Mouse (Mus musculus): ENCODE results near the gene Lifr. TPM values are rescaled to one million over a fixed set of nuclear protein-coding genes. Genes with fewer than 3 reads are reported as not detected.

The Lifr gene
- polyA plus RNA-seq (2016; fragmentation: Nextera tagmentation; extraction: Ambion mirVana) = 10.0 and 11.0 TPM in 2 replicates

DNA sequence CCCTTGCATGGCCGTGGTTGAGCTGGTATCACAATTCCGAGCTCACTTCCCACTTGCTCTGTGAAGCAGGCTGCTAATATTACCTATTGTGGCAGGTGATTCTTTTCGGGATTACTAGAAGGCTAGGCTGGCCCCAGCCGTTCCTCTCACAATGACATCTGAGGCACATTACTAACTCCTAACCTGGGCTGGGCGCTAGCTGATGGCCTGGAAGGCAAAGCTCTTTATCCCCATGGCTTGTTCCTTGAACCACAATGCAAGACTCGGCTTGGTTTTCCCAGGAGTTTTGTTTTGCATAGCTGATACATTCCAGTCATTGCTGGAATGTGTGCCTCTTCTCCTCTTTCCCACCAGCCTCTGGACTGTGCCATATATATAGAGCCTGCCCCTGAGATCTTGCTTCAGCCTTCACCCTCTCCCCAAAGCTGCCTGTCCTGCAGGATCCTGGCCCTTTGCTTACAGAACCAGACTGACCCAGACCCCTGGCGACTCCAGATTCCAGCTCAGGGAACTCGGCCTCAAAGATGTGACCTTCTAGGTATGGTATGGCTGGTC lies at the start of gene Lifr:
Lifr (plus strand) TSS at position 404 of the 555 bp plus-strand sequence.
- Histone ChIP-seq H3K27ac (replicated peaks) (no peak within 1 kb of the TSS), H3K4me3 (no peak within 1 kb of the TSS), H3K9me3 (no peaks in the 10 kb centered on the region), H3K27me3 (replicated peaks; ENCODE audit: low read depth, poor library complexity, severe bottlenecking) (peaks cover 18% of the 10 kb centered on the region), H3K4me1 (peaks cover 20% of the 10 kb centered on the region), H3K36me3 (replicated peaks) (no peaks in the 10 kb centered on the region)
- no peak for DNase-seq (ENCODE audit: low spot score)
- 69% methylated on average over 8 of the region's 8 CpGs for WGBS

DNA sequence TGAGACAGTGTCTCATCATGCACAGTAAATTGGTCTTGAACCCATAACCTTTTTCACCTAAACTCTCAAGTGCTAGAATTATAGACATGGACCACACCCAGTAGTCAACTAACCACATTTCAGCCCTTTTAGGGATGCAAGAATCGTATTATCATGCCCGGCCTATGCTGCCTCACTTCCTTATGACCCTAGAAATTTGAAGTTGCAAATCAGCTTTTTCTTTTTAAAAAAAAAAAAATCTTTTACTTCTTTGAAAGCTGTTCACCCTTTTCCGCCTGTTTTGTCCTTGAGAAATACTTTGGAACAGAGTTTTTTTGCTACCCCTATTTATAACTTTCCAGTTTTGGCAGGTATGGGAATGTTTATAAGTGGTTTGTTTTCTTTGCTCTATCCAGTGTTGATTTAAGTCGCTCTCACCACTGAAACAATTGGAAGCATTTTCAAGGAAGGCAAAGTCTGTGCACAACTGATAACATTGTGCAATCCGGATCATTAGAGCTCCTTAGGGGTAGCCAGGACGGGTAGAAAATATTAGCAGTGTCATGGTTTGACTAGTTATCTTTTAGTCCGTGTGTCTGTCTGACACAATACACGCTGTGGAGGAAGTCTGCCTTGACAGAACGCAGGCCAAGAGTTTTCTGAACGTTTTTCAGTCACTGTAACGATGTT lies 46.2 kb upstream of the Lifr start:
- 73% methylated on average over 11 of the region's 11 CpGs for WGBS
- Histone ChIP-seq H3K4me3 (no peak overlapping the region), H3K27ac (replicated peaks) (no peak overlapping the region), H3K9me3 (no peaks in the 10 kb centered on the region), H3K4me1 (peaks cover 28% of the 10 kb centered on the region), H3K36me3 (replicated peaks) (no peaks in the 10 kb centered on the region), H3K27me3 (replicated peaks; ENCODE audit: low read depth, poor library complexity, severe bottlenecking) (no peaks in the 10 kb centered on the region; the same call in 1 of the 2 replicates)
- DNase-seq (ENCODE audit: low spot score) = no peak

GRCm38 (mm10) chr15:7045056-7045455 lies 45.4 kb upstream of the Lifr start:
- 74% methylated on average over 4 of the region's 4 CpGs for WGBS
- Histone ChIP-seq H3K4me1 (peaks cover 22% of the 10 kb centered on the region), H3K27ac (replicated peaks) (no peak overlapping the region), H3K4me3 (no peak overlapping the region), H3K9me3 (no peaks in the 10 kb centered on the region), H3K27me3 (replicated peaks; ENCODE audit: low read depth, poor library complexity, severe bottlenecking) (no peaks in the 10 kb centered on the region; the same call in 1 of the 2 replicates), H3K36me3 (replicated peaks) (no peaks in the 10 kb centered on the region)
- DNase-seq (ENCODE audit: low spot score) = no peak

- WGBS = 79% methylated on average over 3 of the region's 3 CpGs
- no peaks in the 10 kb centered on the region for H3K36me3 ChIP-seq (replicated peaks)
- no peaks in the 10 kb centered on the region for H3K9me3 ChIP-seq
- no peak overlapping the region for H3K4me3 ChIP-seq
- no peak overlapping the region for H3K27ac ChIP-seq (replicated peaks)
- H3K4me1 ChIP-seq = peaks cover 13% of the 10 kb centered on the region
- no peak for DNase-seq (ENCODE audit: low spot score)
- no peaks in the 10 kb centered on the region for H3K27me3 ChIP-seq (replicated peaks; ENCODE audit: low read depth, poor library complexity, severe bottlenecking)
Observed at GRCm38 (mm10) chr15:7047931-7048330, 42.5 kb upstream of the Lifr start.

- Histone ChIP-seq H3K9me3 (no peaks in the 10 kb centered on the region), H3K27ac (replicated peaks) (no peak overlapping the region), H3K27me3 (replicated peaks; ENCODE audit: low read depth, poor library complexity, severe bottlenecking) (no peaks in the 10 kb centered on the region), H3K36me3 (replicated peaks) (no peaks in the 10 kb centered on the region), H3K4me1 (peaks cover 7% of the 10 kb centered on the region; the same call in 1 of the 2 replicates), H3K4me3 (no peak overlapping the region)
- DNase-seq (ENCODE audit: low spot score) = no peak
- WGBS = 75% methylated on average over 8 of the region's 8 CpGs
Observed at GRCm38 (mm10) chr15:7048916-7049315, 41.5 kb upstream of the Lifr start.

- WGBS = 79% methylated on average over 2 of the region's 2 CpGs
Observed at GRCm38 (mm10) chr15:7051666-7052065, 38.7 kb upstream of the Lifr start.

GRCm38 (mm10) chr15:7052117-7052516 lies 38.3 kb upstream of the Lifr start:
- H3K4me1 ChIP-seq = peaks cover 3% of the 10 kb centered on the region; the same call in 1 of the 2 replicates
- WGBS = 85% methylated on average over 2 of the region's 2 CpGs
- H3K36me3 ChIP-seq (replicated peaks) = no peaks in the 10 kb centered on the region
- no peak for DNase-seq (ENCODE audit: low spot score)
- no peaks in the 10 kb centered on the region for H3K9me3 ChIP-seq
- H3K27ac ChIP-seq (replicated peaks) = no peak overlapping the region
- H3K4me3 ChIP-seq = no peak overlapping the region
- no peaks in the 10 kb centered on the region for H3K27me3 ChIP-seq (replicated peaks; ENCODE audit: low read depth, poor library complexity, severe bottlenecking)

More at GRCm38 (mm10) chr15:7051666-7052065, 38.7 kb upstream of the Lifr start:
- no peak overlapping the region for H3K27ac ChIP-seq (replicated peaks)
- no peaks in the 10 kb centered on the region for H3K36me3 ChIP-seq (replicated peaks)
- H3K4me1 ChIP-seq = peaks cover 3% of the 10 kb centered on the region; the same call in 1 of the 2 replicates
- DNase-seq (ENCODE audit: low spot score) = no peak
- H3K9me3 ChIP-seq = no peaks in the 10 kb centered on the region
- H3K4me3 ChIP-seq = no peak overlapping the region
- no peaks in the 10 kb centered on the region for H3K27me3 ChIP-seq (replicated peaks; ENCODE audit: low read depth, poor library complexity, severe bottlenecking)

DNA sequence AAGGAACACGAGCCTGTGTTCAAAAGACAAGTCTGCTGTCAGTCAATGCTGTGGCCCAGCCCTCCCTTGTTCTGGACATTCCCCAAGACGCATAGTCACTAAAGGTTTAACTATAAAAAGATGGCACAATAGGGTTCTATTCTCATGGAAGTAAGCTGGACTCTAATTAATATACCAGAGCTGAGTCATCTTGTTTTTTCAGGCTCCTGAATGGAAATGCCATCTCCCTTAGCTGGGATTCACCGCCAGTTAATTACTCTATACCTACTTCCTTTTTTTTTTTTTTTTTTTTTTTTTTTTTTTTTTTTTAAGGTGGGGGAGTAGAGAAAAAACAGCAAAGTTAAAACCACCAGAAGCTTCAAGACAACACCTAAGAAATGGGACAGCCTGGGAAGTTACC lies 33.6 kb upstream of the Lifr start:
- Histone ChIP-seq H3K4me1 (peaks cover 4% of the 10 kb centered on the region), H3K27ac (replicated peaks) (no peak overlapping the region), H3K27me3 (replicated peaks; ENCODE audit: low read depth, poor library complexity, severe bottlenecking) (no peaks in the 10 kb centered on the region), H3K9me3 (no peaks in the 10 kb centered on the region), H3K36me3 (replicated peaks) (no peaks in the 10 kb centered on the region), H3K4me3 (no peak overlapping the region)
- no peak for DNase-seq (ENCODE audit: low spot score)
- 62% methylated on average over 3 of the region's 3 CpGs for WGBS

GRCm38 (mm10) chr15:7060522-7060921 lies 29.9 kb upstream of the Lifr start:
- H3K4me1 ChIP-seq = peaks cover 22% of the 10 kb centered on the region
- H3K27ac ChIP-seq (replicated peaks) = no peak overlapping the region
- H3K4me3 ChIP-seq = no peak overlapping the region
- H3K9me3 ChIP-seq = no peaks in the 10 kb centered on the region
- 0 out of 2 replicates have a peak, but pooled peaks cover under 1% of the 10 kb centered on the region for H3K27me3 ChIP-seq (replicated peaks; ENCODE audit: low read depth, poor library complexity, severe bottlenecking)
- WGBS = 65% methylated on average over 2 of the region's 2 CpGs
- no peaks in the 10 kb centered on the region for H3K36me3 ChIP-seq (replicated peaks)
- no peak for DNase-seq (ENCODE audit: low spot score)

DNA sequence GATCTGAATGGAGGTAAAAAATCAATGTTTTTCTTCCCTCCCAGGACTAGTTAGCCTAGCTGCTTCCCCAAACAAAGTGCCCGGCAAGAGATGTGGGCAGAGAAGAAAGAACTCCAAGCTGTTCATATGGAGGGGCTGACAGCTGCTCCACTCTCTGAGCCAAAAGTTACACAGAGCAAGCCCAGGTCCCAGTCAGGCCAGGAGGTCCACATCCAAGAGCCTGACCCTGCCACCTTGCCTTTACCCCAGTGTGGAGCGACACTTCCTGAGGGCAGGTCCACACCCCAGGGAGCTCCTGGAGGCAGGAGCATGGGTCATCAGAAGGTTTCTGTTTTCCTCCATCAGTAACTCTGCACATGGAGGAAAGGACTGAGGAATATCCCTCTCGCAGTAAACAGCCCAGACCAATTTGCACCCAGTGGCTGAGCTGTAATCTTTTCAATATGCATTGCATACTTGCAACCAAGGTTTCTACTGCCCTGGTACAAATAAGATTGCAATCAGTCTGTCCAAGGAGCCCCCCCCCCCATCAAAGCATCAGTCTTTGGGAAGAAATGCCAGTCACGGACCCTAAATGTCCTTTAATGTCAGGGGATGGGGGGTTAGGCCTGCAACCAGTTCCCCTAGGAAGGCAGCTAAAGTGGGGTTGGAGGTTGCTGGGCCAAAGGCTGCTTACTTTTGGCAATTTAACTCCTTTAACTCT lies 28.3 kb upstream of the Lifr start:
- WGBS = 14% methylated on average over 4 of the region's 4 CpGs
- peak overlapping the region; percentile 78 for H3K27ac ChIP-seq (replicated peaks)
- peak; percentile 59 for DNase-seq (ENCODE audit: low spot score)
- 0 out of 2 replicates have a peak, but pooled peaks cover 4% of the 10 kb centered on the region for H3K27me3 ChIP-seq (replicated peaks; ENCODE audit: low read depth, poor library complexity, severe bottlenecking)
- no peak overlapping the region for H3K4me3 ChIP-seq
- H3K36me3 ChIP-seq (replicated peaks) = no peaks in the 10 kb centered on the region
- peaks cover 22% of the 10 kb centered on the region for H3K4me1 ChIP-seq
- no peaks in the 10 kb centered on the region for H3K9me3 ChIP-seq

DNA sequence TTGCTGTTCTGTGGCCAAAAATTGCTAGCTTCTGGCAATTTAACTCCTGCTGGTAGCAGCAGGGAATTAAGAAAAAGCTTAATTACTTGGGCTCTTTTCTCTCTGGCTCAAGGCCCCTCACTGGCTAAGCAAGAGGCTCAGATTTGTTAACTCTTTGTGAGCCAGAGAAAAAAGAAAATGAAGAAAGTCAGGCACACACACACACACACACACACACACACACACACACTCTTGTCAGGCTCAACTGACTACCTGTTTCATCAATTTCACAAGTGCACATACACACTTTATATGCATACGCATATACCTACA lies 27.8 kb upstream of the Lifr start:
- 0 out of 2 replicates have a peak, but pooled peaks cover 6% of the 10 kb centered on the region for H3K27me3 ChIP-seq (replicated peaks; ENCODE audit: low read depth, poor library complexity, severe bottlenecking)
- H3K9me3 ChIP-seq = no peaks in the 10 kb centered on the region
- no peaks in the 10 kb centered on the region for H3K36me3 ChIP-seq (replicated peaks)
- WGBS = 88% methylated on average over 1 of the region's 1 CpGs
- H3K4me1 ChIP-seq = peaks cover 22% of the 10 kb centered on the region
- H3K27ac ChIP-seq (replicated peaks) = peak overlapping the region; percentile 78; the same call in 1 of the 2 replicates
- no peak overlapping the region for H3K4me3 ChIP-seq
- no peak for DNase-seq (ENCODE audit: low spot score)

GRCm38 (mm10) chr15:7063521-7064240 lies 26.7 kb upstream of the Lifr start:
- H3K27ac ChIP-seq (replicated peaks) = no peak overlapping the region
- no peak for DNase-seq (ENCODE audit: low spot score)
- no peaks in the 10 kb centered on the region for H3K36me3 ChIP-seq (replicated peaks)
- H3K4me3 ChIP-seq = no peak overlapping the region
- no peaks in the 10 kb centered on the region for H3K9me3 ChIP-seq
- WGBS = 70% methylated on average over 9 of the region's 9 CpGs
- peaks cover 22% of the 10 kb centered on the region for H3K4me1 ChIP-seq
- 0 out of 2 replicates have a peak, but pooled peaks cover 11% of the 10 kb centered on the region for H3K27me3 ChIP-seq (replicated peaks; ENCODE audit: low read depth, poor library complexity, severe bottlenecking)
